Mouse (Mus musculus) colon, adult 2 months (tissue): ENCODE results near the gene Cd9. TPM values are rescaled to one million over a fixed set of nuclear protein-coding genes. Genes with fewer than 3 reads are reported as not detected.

Experiments
- polyA plus RNA-seq: library from polyadenylated mRNA; depleted of rRNA; stranded (reverse); fragments of >200 nt; gene quantifications from 2 replicates; pipeline ENCODE4 v1.2.3, GENCODE M21; 2012; rRNA removed

The Cd9 gene
- polyA plus RNA-seq = 342 and 371 TPM in 2 replicates

DNA sequence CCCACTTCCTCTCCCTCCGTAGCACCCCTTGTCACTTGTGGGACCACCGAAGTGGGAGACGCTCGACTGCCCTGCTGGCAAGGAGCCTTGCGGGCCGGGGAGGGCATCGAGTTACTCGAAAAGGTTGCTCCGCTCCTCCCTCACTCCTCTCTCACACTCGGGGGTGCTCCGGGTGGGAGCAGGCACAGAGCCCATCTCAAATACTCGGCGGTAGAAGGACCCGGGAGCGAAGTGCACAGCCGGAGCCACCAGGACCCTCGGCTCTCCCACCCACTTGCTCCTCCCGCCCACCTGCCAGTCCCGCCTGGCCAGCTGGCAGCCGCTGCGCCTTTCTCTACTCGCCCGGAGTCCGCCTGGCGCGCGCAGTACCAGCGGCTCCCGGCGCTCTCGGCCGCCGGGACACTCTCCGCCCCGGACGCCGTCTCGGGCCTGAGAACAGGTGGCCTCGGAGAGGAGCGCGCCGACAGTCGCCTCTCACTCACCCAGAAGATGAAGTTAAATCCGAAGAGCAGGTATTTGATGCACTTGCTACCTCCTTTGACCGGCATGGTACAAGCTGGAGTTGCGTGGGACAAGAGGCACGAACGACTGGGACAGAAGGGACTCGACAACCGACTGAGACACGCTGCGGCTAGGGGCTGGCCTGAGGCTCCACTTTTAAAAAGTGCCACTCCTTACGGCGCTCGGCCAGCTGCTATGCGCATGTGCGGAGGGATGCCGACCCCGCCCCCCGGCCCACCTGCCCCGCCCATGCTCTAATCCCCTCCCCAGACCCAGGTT, at the start of gene Cd9:
Gene Cd9 (minus strand): TSS at position 700 of the 780 bp plus-strand sequence.

Other genes starting within 250 kb of the Cd9 start
- 0.14 TPM in 1 of 2 replicates, not detected in the other for gene Tuba3a, start 208.7 kb downstream of the Cd9 start, polyA plus RNA-seq
- 159 and 160 TPM in 2 replicates for gene Ltbr, start 180.9 kb downstream of the Cd9 start, polyA plus RNA-seq
- 112 and 130 TPM in 2 replicates for gene Scnn1a, start 174.1 kb downstream of the Cd9 start, polyA plus RNA-seq
- 99.3 and 119 TPM in 2 replicates for gene Tnfrsf1a, start 145.4 kb downstream of the Cd9 start, polyA plus RNA-seq
- 17.0 and 18.3 TPM in 2 replicates for gene Plekhg6, start 114.0 kb downstream of the Cd9 start, polyA plus RNA-seq
- gene Vwf, start 52.0 kb upstream of the Cd9 start, polyA plus RNA-seq = 36.1 and 39.6 TPM in 2 replicates
- 0.56 and 0.57 TPM in 2 replicates for gene Ano2, start 195.6 kb upstream of the Cd9 start, polyA plus RNA-seq